Mouse (Mus musculus) limb, embryonic 15.5 days (tissue): Measurements from ENCODE around the gene Cs. TPM values are rescaled to one million over a fixed set of nuclear protein-coding genes. Genes with fewer than 3 reads are reported as not detected.
"Not testable (repeated sequence)": the region's sequence is repeated elsewhere in the genome, so short reads cannot be mapped to it uniquely, and the experiment has no call there.

ENCODE experiments used
- ATAC-seq: fragments of 200-750 bp; cut with Nextera tagmentation; 2 replicates; pipeline ENCODE4 v1.8.0; 2017; ENCODE audit warnings: low read depth, moderate TSS enrichment; ENCODE audit not compliant: insufficient number of reproducible peaks, low FRiP score, low TSS enrichment
- H3K27ac ChIP-seq: fragments of 300-500 bp; sonication (generic); 2 replicates; pipeline ENCODE4 v1.5.1; 2015; ENCODE audit warnings: moderate library complexity, mild to moderate bottlenecking, inconsistent platforms
- H3K27me3 ChIP-seq: fragments of 300-500 bp; sonication (generic); 2 replicates; pipeline ENCODE4 v1.6.1; 2015; ENCODE audit warnings: inconsistent platforms
- H3K36me3 ChIP-seq: fragments of 300-500 bp; sonication (generic); 2 replicates; pipeline ENCODE4 v1.6.1; 2015; ENCODE audit warnings: inconsistent platforms
- H3K4me1 ChIP-seq: fragments of 300-500 bp; sonication (generic); 2 replicates; pipeline ENCODE4 v1.6.1; 2015; ENCODE audit warnings: inconsistent platforms
- H3K4me2 ChIP-seq: fragments of 300-500 bp; sonication (generic); 2 replicates; pipeline ENCODE4 v1.6.1; 2015; ENCODE audit warnings: mild to moderate bottlenecking, inconsistent platforms
- H3K4me3 ChIP-seq: fragments of 300-500 bp; sonication (generic); 2 replicates; pipeline ENCODE4 v1.5.1; 2015; ENCODE audit warnings: mild to moderate bottlenecking, inconsistent platforms
- H3K9ac ChIP-seq: fragments of 300-500 bp; sonication (generic); 2 replicates; pipeline ENCODE4 v1.6.1; 2015; ENCODE audit warnings: inconsistent platforms
- H3K9me3 ChIP-seq: fragments of 300-500 bp; sonication (generic); 2 replicates; pipeline ENCODE4 v1.6.1; 2016; ENCODE audit warnings: inconsistent platforms
- WGBS: fragments of 180-500 bp; shearing (Covaris S2); methylation state at CpG from one replicate; pipeline ENCODE4 v1.1.7; 2015; 5-methylcytosine and 5-hydroxymethylcytosine counted together
- polyA plus RNA-seq: library from polyadenylated mRNA; unstranded; fragments of >200 nt; fragmentation: Nextera tagmentation; extraction: Ambion mirVana; gene quantifications from 2 replicates; pipeline ENCODE4 v1.2.1, GENCODE M21; 2015

Cs gene
- polyA plus RNA-seq, 1 experiment from 2014 or later: 173 TPM

GRCm38 (mm10) chr10:128310177-128310576 is 27.4 kb upstream of the Cs start:
- Histone ChIP-seq H3K27ac (0 out of 2 replicates have a peak overlapping the region, but pooled peaks have one; percentile 40), H3K36me3 (peaks cover 58% of the 10 kb centered on the region), H3K4me2 (no peak overlapping the region), H3K27me3 (no peaks in the 10 kb centered on the region), H3K9ac (no peak overlapping the region), H3K4me1 (peaks cover 7% of the 10 kb centered on the region; the same call in 1 of the 2 replicates), H3K4me3 (no peak overlapping the region), H3K9me3 (no peaks in the 10 kb centered on the region)
- 49% methylated on average over 11 of the region's 11 CpGs for WGBS
- ATAC-seq: no peak

DNA sequence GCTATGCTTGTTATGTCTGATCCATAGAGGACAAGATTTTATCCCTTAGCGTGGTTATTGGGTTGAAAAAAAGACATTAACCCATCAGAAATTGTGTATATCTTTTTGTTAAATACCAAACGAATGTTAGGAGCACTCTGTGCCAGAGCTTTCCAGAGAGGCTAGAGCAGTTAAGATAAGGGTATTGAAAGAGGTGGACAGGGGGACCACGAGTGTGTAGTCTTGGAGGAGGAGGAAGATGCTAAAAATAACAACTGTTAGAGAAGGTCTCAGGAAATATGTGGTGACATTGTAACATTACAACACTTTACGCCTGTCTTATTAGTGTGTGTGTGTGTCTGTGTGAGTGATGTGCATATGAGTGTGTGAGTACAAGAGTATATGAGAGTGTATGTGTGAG is 26.6 kb upstream of the Cs start:
- Histone ChIP-seq H3K9ac (no peak overlapping the region), H3K4me2 (no peak overlapping the region), H3K4me1 (peaks cover 7% of the 10 kb centered on the region; the same call in 1 of the 2 replicates), H3K27ac (no peak overlapping the region), H3K9me3 (no peaks in the 10 kb centered on the region), H3K4me3 (no peak overlapping the region), H3K27me3 (no peaks in the 10 kb centered on the region), H3K36me3 (peaks cover 65% of the 10 kb centered on the region)
- ATAC-seq: no peak
- 88% methylated on average over 4 of the region's 4 CpGs for WGBS

DNA sequence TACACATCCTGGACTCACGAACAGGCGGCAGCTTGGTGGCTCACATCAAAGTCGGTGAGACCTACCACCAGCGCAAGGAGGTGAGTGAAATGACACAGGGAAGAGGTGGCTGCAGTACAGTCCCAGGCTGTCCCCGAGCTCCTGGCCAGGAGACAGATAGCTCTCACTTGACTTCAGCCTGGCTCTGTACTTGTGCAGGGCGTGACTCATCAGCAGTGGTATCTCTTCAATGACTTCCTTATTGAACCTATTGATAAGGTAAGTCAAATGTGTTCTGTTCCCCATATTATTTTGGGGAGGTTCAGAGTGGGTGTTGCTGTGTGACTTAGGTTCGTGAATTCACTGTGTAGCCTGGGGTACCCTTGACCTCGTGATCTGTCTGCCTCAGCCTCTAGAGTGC is 22.0 kb upstream of the Cs start:
- Histone ChIP-seq H3K9ac (no peak overlapping the region), H3K4me2 (no peak overlapping the region), H3K27ac (no peak overlapping the region), H3K4me1 (no peaks in the 10 kb centered on the region), H3K9me3 (no peaks in the 10 kb centered on the region), H3K36me3 (peaks cover 83% of the 10 kb centered on the region), H3K27me3 (no peaks in the 10 kb centered on the region), H3K4me3 (no peak overlapping the region)
- WGBS: 93% methylated on average over 8 of the region's 8 CpGs
- no peak for ATAC-seq

DNA sequence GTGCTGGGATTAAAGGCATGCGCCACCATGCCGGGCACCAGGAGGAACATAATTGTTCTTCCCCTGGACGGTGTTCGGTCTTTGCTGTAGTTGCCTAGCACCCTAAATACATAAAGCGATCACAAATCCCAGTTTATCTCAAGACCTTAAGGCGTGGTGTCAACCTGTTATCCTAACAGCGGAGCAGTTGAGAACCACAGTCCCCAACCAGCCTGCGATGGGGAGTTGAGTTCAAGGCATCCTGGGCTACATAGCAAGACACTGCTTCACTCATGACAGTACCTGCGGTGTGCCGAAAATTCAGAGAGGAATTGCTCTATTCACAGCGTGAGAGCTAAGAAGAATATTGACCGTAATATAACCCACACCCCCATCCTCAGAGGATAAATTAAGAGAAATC is 15.9 kb upstream of the Cs start:
- no peaks in the 10 kb centered on the region for H3K9me3 ChIP-seq
- 58% methylated on average over 12 of the region's 12 CpGs for WGBS
- H3K4me2 ChIP-seq: peak overlapping the region; percentile 78
- 0 out of 2 replicates have a peak overlapping the region, but pooled peaks have one; percentile 10 for H3K9ac ChIP-seq
- H3K27me3 ChIP-seq: no peaks in the 10 kb centered on the region
- peaks cover 12% of the 10 kb centered on the region for H3K4me1 ChIP-seq
- peak overlapping the region; percentile 97 for H3K27ac ChIP-seq
- H3K36me3 ChIP-seq: peaks cover 49% of the 10 kb centered on the region
- ATAC-seq: no peak
- H3K4me3 ChIP-seq: peak overlapping the region; percentile 81

- Histone ChIP-seq H3K9me3 (no peaks in the 10 kb centered on the region), H3K4me3 (peak within 1 kb of the TSS; percentile 81), H3K9ac (peak within 1 kb of the TSS; percentile 94), H3K27me3 (no peaks in the 10 kb centered on the region), H3K4me2 (peak within 1 kb of the TSS; percentile 78), H3K27ac (peak within 1 kb of the TSS; percentile 97), H3K4me1 (peaks cover 12% of the 10 kb centered on the region), H3K36me3 (peaks cover 51% of the 10 kb centered on the region)
- WGBS: under 1% methylated on average over 40 of the region's 40 CpGs
- peak; percentile 88 for ATAC-seq
These were observed 15.1 kb upstream of the Cs start, which contains the start of gene Cnpy2 for GRCm38 (mm10) chr10:128322141-128323108. TSS of gene Cnpy2 (plus strand) at chr10:128322459.

DNA sequence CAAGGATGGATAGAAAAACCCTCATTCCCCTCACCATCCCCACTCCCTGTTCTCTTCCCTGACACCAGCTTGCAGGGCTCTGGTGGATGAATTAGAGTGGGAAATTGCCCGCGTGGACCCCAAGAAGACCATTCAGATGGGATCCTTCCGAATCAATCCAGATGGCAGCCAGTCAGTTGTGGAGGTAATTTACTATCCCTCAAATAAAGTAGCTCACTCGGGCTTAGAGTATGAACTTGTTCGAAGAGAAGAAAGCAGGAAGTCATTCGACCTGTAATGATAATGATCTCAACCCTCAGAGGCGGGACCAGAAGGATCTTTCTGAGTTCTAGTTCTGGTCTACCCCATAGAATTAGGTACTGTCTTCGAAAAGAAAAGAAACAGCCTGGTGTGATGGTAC is 14.0 kb upstream of the Cs start:
- H3K27me3 ChIP-seq: no peaks in the 10 kb centered on the region
- H3K36me3 ChIP-seq: peaks cover 49% of the 10 kb centered on the region
- H3K4me3 ChIP-seq: peak overlapping the region; percentile 81
- H3K4me1 ChIP-seq: peaks cover 12% of the 10 kb centered on the region
- no peak for ATAC-seq
- H3K27ac ChIP-seq: 0 out of 2 replicates have a peak overlapping the region, but pooled peaks have one; percentile 97
- H3K4me2 ChIP-seq: peak overlapping the region; percentile 78
- 66% methylated on average over 8 of the region's 8 CpGs for WGBS
- H3K9me3 ChIP-seq: no peaks in the 10 kb centered on the region
- H3K9ac ChIP-seq: peak overlapping the region; percentile 94

- no peaks in the 10 kb centered on the region for H3K27me3 ChIP-seq
- no peaks in the 10 kb centered on the region for H3K9me3 ChIP-seq
- no peak overlapping the region for H3K27ac ChIP-seq
- WGBS: 94% methylated on average over 8 of the region's 8 CpGs
- no peak overlapping the region for H3K9ac ChIP-seq
- H3K36me3 ChIP-seq: peaks cover 33% of the 10 kb centered on the region
- H3K4me2 ChIP-seq: no peak overlapping the region
- no peak overlapping the region for H3K4me3 ChIP-seq
- peaks cover 9% of the 10 kb centered on the region for H3K4me1 ChIP-seq
- ATAC-seq: no peak
These were observed 10.7 kb upstream of the Cs start for GRCm38 (mm10) chr10:128326825-128327224.

GRCm38 (mm10) chr10:128327610-128328009 is 9.9 kb upstream of the Cs start:
- Histone ChIP-seq H3K4me2 (no peak overlapping the region), H3K4me3 (no peak overlapping the region), H3K36me3 (peaks cover 33% of the 10 kb centered on the region), H3K27me3 (no peaks in the 10 kb centered on the region), H3K4me1 (peaks cover 9% of the 10 kb centered on the region), H3K9ac (no peak overlapping the region), H3K9me3 (no peaks in the 10 kb centered on the region), H3K27ac (no peak overlapping the region)
- WGBS: 85% methylated on average over 10 of the region's 10 CpGs
- no peak for ATAC-seq

DNA sequence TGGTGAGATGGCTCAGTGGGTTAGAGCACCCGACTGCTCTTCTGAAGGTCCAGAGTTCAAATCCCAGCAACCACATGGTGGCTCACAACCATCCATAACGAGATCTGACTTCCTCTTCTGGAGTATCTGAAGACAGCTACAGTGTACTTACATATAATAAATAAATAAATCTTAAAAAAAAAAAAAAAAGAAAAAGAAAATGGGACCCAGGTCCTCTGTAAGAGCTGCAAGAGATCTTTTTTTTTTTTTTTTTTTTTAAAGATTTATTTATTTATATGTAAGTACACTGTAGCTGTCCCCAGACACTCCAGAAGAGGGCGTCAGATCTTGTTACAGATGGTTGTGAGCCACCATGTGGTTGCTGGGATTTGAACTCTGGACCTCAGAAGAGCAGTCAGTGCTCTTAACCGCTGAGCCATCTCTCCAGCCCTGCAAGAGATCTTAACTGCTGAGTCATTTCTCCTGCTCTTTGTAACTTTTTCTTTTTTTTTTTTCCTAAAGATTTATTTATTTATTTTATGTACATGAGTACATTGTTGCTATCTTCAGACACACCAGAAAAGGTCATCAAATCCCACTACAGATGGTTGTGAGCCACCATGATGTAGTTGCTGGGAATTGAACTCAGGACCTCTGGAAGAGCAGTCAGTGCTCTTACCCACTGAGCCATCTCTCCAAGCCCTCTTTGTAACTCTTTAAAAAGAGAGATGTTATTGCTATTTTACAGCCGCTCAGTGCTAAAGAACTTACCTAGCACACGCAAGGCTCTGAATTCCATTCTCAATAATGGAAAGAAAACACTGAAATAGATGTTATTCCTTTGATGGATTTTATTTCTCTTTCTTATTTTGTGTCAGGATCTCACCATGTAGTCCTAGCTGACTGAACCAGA is 4.9 kb upstream of the Cs start:
- WGBS: 77% methylated on average over 6 of the region's 6 CpGs
- ATAC-seq, H3K9me3 ChIP-seq, H3K4me2 ChIP-seq, H3K9ac ChIP-seq, H3K27ac ChIP-seq, H3K4me1 ChIP-seq, H3K27me3 ChIP-seq, H3K4me3 ChIP-seq: not testable (repeated sequence)
- peaks cover 13% of the 10 kb centered on the region for H3K36me3 ChIP-seq

- WGBS: 3% methylated on average over 4 of the region's 4 CpGs
- no peak overlapping the region for H3K4me2 ChIP-seq
These were observed 2.0 kb upstream of the Cs start for GRCm38 (mm10) chr10:128335582-128335981.

GRCm38 (mm10) chr10:128336195-128336594 is 1.3 kb upstream of the Cs start:
- Histone ChIP-seq H3K27me3 (no peaks in the 10 kb centered on the region), H3K27ac (no peak overlapping the region), H3K4me2 (no peak overlapping the region), H3K9me3 (no peaks in the 10 kb centered on the region), H3K9ac (no peak overlapping the region), H3K36me3 (no peaks in the 10 kb centered on the region), H3K4me1 (peaks cover 19% of the 10 kb centered on the region), H3K4me3 (no peak overlapping the region)
- WGBS: 93% methylated on average over 3 of the region's 3 CpGs
- no peak for ATAC-seq

More at GRCm38 (mm10) chr10:128335582-128335981, 2.0 kb upstream of the Cs start:
- no peak for ATAC-seq
- Histone ChIP-seq H3K9me3 (no peaks in the 10 kb centered on the region), H3K4me3 (no peak overlapping the region), H3K36me3 (no peaks in the 10 kb centered on the region), H3K4me1 (peaks cover 19% of the 10 kb centered on the region), H3K27ac (no peak overlapping the region), H3K27me3 (no peaks in the 10 kb centered on the region), H3K9ac (no peak overlapping the region)
